18 mouse cellular contexts compared by ENCODE assay signal in the genomic region with DNA sequence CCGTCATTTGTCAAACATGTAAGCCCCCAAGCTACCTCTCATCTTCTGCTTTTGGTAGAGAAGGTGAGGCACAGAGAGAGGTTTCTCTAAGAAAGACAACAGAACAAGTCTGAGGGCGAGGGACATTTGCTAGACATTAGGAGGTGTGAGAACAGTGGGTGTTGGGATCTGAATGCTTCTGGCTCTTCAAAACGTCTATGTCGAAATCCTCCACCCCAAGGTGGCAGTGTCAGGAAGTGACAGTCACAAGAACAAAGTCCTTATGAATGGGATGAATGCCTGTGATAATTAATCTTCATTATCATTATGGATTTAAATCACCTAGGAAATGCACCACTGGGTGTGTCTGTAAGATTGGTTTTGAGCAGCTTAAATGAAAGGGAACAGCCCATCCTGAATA. TPM values are rescaled to one million over a fixed set of nuclear protein-coding genes. Genes with fewer than 3 reads are reported as not detected.
DNase-seq lines count a peak whose midpoint lies in the region; ATAC-seq and TF ChIP-seq lines count a peak whose summit lies in the region.
"Had no signal": no experiment of that assay in that cellular context is flagged by ENCODE, and none has a peak within 500 bp of the region (broad histone marks: within the 10 kb centered on the region; RNA-seq: fewer than 3 reads in every experiment).

No protein-coding gene starts in this region.

- peaks cover 77% of the 10 kb centered on the region for H3K4me1 ChIP-seq in heart, embryonic 13.5 days
- H3K4me1 ChIP-seq in heart, embryonic 12.5 days (replicated peaks), result peaks cover 62% of the 10 kb centered on the region
- peaks cover 52% of the 10 kb centered on the region for H3K4me1 ChIP-seq in lung, adult 2 months (ENCODE audit: control insufficient read depth, insufficient read depth, low read length)

- H3K27me3 ChIP-seq in heart, embryonic 13.5 days (replicated peaks), result no peaks in the 10 kb centered on the region
- H3K27me3 ChIP-seq in heart, embryonic 12.5 days (replicated peaks), result no peaks in the 10 kb centered on the region
- H3K27me3 ChIP-seq: CH12.LX; limb, embryonic 12.5 days had no signal

- TF ChIP-seq POLR2A in lung, adult 2 months (IDR thresholded peaks at IDR 0.05; ENCODE audit: borderline replicate concordance, extremely low read depth, low read depth, low read length), result no peak

- TF ChIP-seq CTCF in lung, adult 2 months (IDR thresholded peaks at IDR 0.05; ENCODE audit: insufficient read depth, low read length), result no peak

- ATAC-seq in heart, embryonic 13.5 days (ENCODE audit: extremely low read depth, insufficient number of reproducible peaks, low FRiP score, low TSS enrichment), result no peak
- ATAC-seq in heart, embryonic 12.5 days (ENCODE audit: insufficient number of reproducible peaks, low FRiP score), result no peak
- ATAC-seq in granulocyte monocyte progenitor cell, adult 5-6 weeks (replicated peaks; ENCODE audit: poor library complexity, severe bottlenecking), result peak; percentile 46

- WGBS in heart, embryonic 13.5 days, result 36% methylated on average over 4 of the region's 4 CpGs
- WGBS in heart, embryonic 12.5 days, result 43% methylated on average over 4 of the region's 4 CpGs
- WGBS in lung, adult 2 months, result 28% methylated on average over 4 of the region's 4 CpGs

- H3K27ac ChIP-seq in heart, embryonic 13.5 days (replicated peaks), result peak overlapping the region; percentile 54; the same call in 1 of the 2 replicates
- H3K27ac ChIP-seq in heart, embryonic 12.5 days (ENCODE audit: poor library complexity, severe bottlenecking), result no peak overlapping the region
- H3K27ac ChIP-seq: forebrain, embryonic 10.5 days; limb, embryonic 12.5 days had no signal

- H3K4me3 ChIP-seq in heart, embryonic 13.5 days, result no peak overlapping the region
- no peak overlapping the region for H3K4me3 ChIP-seq in heart, embryonic 12.5 days
- no peak overlapping the region for H3K4me3 ChIP-seq in lung, adult 2 months (replicated peaks; ENCODE audit: extremely low read depth, low read depth, low read length)
- H3K4me3 ChIP-seq: embryonic facial prominence, embryonic 10.5 days; forebrain, embryonic 10.5 days; limb, embryonic 12.5 days had no signal

- peak; percentile 51 for DNase-seq in lung, postnatal 36 days
- DNase-seq in lung, adult 2 months, result no peak
- peak; percentile 60 for DNase-seq in thymus, postnatal 25 days
- DNase-seq in cerebellum, adult 18-20 months, result no peak
- DNase-seq: cerebellum, adult 11 months; gastrocnemius, postnatal 10 days; kidney, adult 2 months had no signal

- peaks cover 5% of the 10 kb centered on the region; the same call in 1 of the 2 replicates for H3K36me3 ChIP-seq in heart, embryonic 13.5 days
- H3K36me3 ChIP-seq in heart, embryonic 12.5 days, result no peaks in the 10 kb centered on the region
- H3K36me3 ChIP-seq: forebrain, embryonic 10.5 days; limb, embryonic 12.5 days had no signal

- H3K9ac ChIP-seq in heart, embryonic 13.5 days, result no peak overlapping the region
- no peak overlapping the region for H3K9ac ChIP-seq in heart, embryonic 12.5 days
- H3K9ac ChIP-seq: limb, embryonic 12.5 days had no signal

- no peak overlapping the region for H3K4me2 ChIP-seq in heart, embryonic 13.5 days
- H3K4me2 ChIP-seq in heart, embryonic 12.5 days, result no peak overlapping the region
- H3K4me2 ChIP-seq: limb, embryonic 12.5 days had no signal

- no peaks in the 10 kb centered on the region for H3K9me3 ChIP-seq in heart, embryonic 13.5 days
- no peaks in the 10 kb centered on the region for H3K9me3 ChIP-seq in heart, embryonic 12.5 days (replicated peaks)
- H3K9me3 ChIP-seq: embryonic facial prominence, embryonic 10.5 days; forebrain, embryonic 10.5 days; limb, embryonic 12.5 days had no signal

RNA-seq across cellular contexts. Expression of gene Scarb2, which starts 11.3 kb away (rescaled TPM):
- polyA plus RNA-seq in heart, embryonic 13.5 days (2015; fragmentation: Nextera tagmentation; extraction: Ambion mirVana), result 14.4 and 15.6 TPM in 2 replicates
- polyA plus RNA-seq in heart, embryonic 12.5 days (2016; fragmentation: Nextera tagmentation; extraction: Ambion mirVana), result 17.7 and 18.0 TPM in 2 replicates
- 55.1 and 59.1 TPM in 2 replicates for polyA plus RNA-seq in lung, adult 2 months (2012; rRNA removed)
- 17.2 and 20.9 TPM in 2 replicates for total RNA-seq in granulocyte monocyte progenitor cell, adult 5-6 weeks (2014; fragmentation: Nextera tagmentation)
- total RNA-seq in granulocyte monocyte progenitor cell, adult 5-6 weeks (2017), result 41.2 and 43.1 TPM in 2 replicates

RNA-seq across cellular contexts. Expression of gene Fam47e, which starts 59.6 kb away (rescaled TPM):
- not detected in 2 replicates for polyA plus RNA-seq in heart, embryonic 13.5 days (2015; fragmentation: Nextera tagmentation; extraction: Ambion mirVana)
- not detected in 2 replicates for polyA plus RNA-seq in heart, embryonic 12.5 days (2016; fragmentation: Nextera tagmentation; extraction: Ambion mirVana)
- 6.2 and 9.1 TPM in 2 replicates for polyA plus RNA-seq in lung, adult 2 months (2012; rRNA removed)
- total RNA-seq in granulocyte monocyte progenitor cell, adult 5-6 weeks (2014; fragmentation: Nextera tagmentation), result not detected in 2 replicates
- not detected in 2 replicates for total RNA-seq in granulocyte monocyte progenitor cell, adult 5-6 weeks (2017)
- total RNA-seq: adrenal gland, postnatal 14 days; CH12.LX; gastrocnemius, postnatal 10 days; megakaryocyte progenitor cell, adult 5-6 weeks had no signal
- polyA plus RNA-seq: embryonic facial prominence, embryonic 10.5 days; forebrain, embryonic 10.5 days; hindbrain, embryonic 11.5 days; limb, embryonic 12.5 days; testis, adult 2 months had no signal

Comparison
In these comparisons a context has a peak if more than half of its experiments do, and no peak if none do; other contexts are left out.
1. DNase-seq: peak in lung, postnatal 36 days (single experiment) and thymus, postnatal 25 days (single experiment); none in lung, adult 2 months (single experiment) and cerebellum, adult 18-20 months (0 of 2).